Mouse (Mus musculus) cerebellum, adult 2 months (tissue): ENCODE data around the gene Cab39l. TPM values are rescaled to one million over a fixed set of nuclear protein-coding genes. Genes with fewer than 3 reads are reported as not detected.
A peak's percentile ranks its signal among the peaks of the same experiment; 100 is the strongest.

ENCODE experiments used
- DNase-seq, 2 experiments: peaks; one replicate each; pipeline ENCODE4 v3.0.0; 2021
- H3K27ac ChIP-seq: fragments of 200-500 bp; 2 replicates; pipeline ENCODE4 v1.5.1; 2012; ENCODE audit warnings: low read length, control low read depth, inconsistent platforms; ENCODE audit not compliant: insufficient read depth
- H3K27me3 ChIP-seq: fragments of 200-500 bp; 2 replicates; pipeline ENCODE4 v1.6.1; 2012; ENCODE audit warnings: inconsistent platforms, mild to moderate bottlenecking, low read length, moderate library complexity; ENCODE audit not compliant: control insufficient read depth, insufficient read depth
- H3K4me1 ChIP-seq: fragments of 200-500 bp; 2 replicates; pipeline ENCODE4 v1.6.1; 2011; ENCODE audit warnings: low read length; ENCODE audit not compliant: control insufficient read depth, insufficient read depth
- H3K4me3 ChIP-seq: fragments of 200-500 bp; replicated peaks from 2 replicates; pipeline ENCODE3; 2011; ENCODE audit warnings: mild to moderate bottlenecking, low read depth, low read length, control low read depth; ENCODE audit not compliant: insufficient read depth
- CTCF ChIP-seq: fragments of 200-500 bp; IDR thresholded peaks from 2 replicates; pipeline ENCODE4 v1.5.1; 2011; ENCODE audit warnings: low read depth, mild to moderate bottlenecking, control low read depth, low read length, moderate library complexity, borderline replicate concordance; ENCODE audit not compliant: insufficient read depth
- POLR2A ChIP-seq: fragments of 200-500 bp; IDR thresholded peaks from 2 replicates; pipeline ENCODE4 v1.6.1; 2011; ENCODE audit warnings: low read length, control low read depth, borderline replicate concordance; ENCODE audit not compliant: insufficient read depth
- WGBS: fragments of 180-500 bp; shearing (Covaris S2); methylation state at CpG from one replicate; pipeline ENCODE4 v1.1.7; 2018; 5-methylcytosine and 5-hydroxymethylcytosine counted together
- polyA plus RNA-seq: library from polyadenylated mRNA; depleted of rRNA; stranded (reverse); fragments of >200 nt; gene quantifications from 2 replicates; pipeline ENCODE4 v1.2.3, GENCODE M21; 2012

The Cab39l gene
- polyA plus RNA-seq, 1 experiment = 24.6 TPM

DNA sequence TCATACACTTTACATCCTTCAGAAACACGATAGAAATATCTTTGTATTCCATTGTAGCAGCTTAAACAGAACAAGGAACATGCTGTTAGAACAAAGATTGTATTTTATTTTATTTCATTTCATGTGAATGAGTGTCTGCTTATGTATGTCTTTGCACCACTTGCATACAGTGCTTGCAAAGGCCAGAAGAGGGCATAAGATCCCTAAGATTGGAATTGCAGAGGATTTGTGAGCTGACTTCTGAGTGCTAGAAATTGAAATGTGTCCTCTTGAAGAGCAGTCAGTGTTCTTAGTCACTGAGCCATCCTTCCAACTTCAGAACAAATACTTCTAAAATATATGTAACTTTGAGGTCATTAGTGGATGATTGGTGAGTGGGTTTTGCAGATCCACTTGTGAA is 27.0 kb downstream of the Cab39l start:
- H3K4me1 ChIP-seq = no peaks in the 10 kb centered on the region
- H3K4me3 ChIP-seq = no peak overlapping the region
- no peak for DNase-seq
- WGBS = 66% methylated on average over 1 of the region's 1 CpGs
- TF ChIP-seq POLR2A (no peak), CTCF (no peak)
- no peaks in the 10 kb centered on the region for H3K27me3 ChIP-seq
- no peak overlapping the region for H3K27ac ChIP-seq

DNA sequence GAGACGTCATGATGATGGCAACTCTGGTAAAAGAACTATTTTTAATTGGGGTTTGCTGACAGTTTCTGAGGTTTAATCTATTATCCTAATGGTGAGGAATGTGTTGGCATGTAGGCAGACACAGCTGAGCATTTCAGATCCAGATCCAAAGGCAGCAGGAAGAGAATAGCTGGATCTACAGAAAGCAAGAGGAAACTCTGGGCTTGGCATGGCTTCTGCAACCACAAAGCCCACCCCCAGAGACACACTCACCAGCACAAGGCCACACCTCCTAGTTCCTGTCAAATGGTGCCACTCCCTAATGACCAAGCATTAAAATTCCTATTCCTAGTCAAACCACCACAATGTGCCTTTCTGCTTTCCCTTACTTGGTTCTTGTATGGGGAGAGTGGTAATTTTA is 30.0 kb downstream of the Cab39l start:
- H3K27ac ChIP-seq = no peak overlapping the region
- 98% methylated on average over 1 of the region's 1 CpGs for WGBS
- H3K4me3 ChIP-seq = no peak overlapping the region
- TF ChIP-seq POLR2A = no peak
- no peak for TF ChIP-seq CTCF
- no peak for DNase-seq
- H3K27me3 ChIP-seq = no peaks in the 10 kb centered on the region
- H3K4me1 ChIP-seq = no peaks in the 10 kb centered on the region

DNA sequence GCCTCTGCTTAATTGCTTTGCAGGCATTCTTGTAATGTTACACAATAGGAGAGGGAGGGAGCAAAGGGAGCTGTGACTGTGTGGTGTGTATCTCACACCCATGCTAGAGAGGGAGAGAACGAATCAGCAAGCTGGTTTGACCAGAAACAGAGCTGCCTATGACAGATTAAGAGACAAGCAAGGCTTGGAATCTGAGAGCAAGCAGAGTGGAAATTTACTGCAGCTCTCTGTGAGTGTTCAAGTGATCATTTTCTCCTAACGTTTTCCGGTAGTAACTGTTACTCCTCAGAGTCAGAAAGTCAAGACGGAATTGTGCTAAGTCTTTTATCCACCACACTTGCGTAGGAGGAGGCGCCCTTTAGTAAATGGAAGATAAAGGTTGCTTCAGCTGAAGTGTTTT is 37.9 kb downstream of the Cab39l start:
- Histone ChIP-seq H3K4me3 (no peak overlapping the region), H3K27ac (no peak overlapping the region), H3K4me1 (no peaks in the 10 kb centered on the region), H3K27me3 (no peaks in the 10 kb centered on the region)
- 70% methylated on average over 6 of the region's 6 CpGs for WGBS
- peak in 1 of 2 experiments; percentile 32 for DNase-seq
- TF ChIP-seq POLR2A (no peak), CTCF (no peak)

DNA sequence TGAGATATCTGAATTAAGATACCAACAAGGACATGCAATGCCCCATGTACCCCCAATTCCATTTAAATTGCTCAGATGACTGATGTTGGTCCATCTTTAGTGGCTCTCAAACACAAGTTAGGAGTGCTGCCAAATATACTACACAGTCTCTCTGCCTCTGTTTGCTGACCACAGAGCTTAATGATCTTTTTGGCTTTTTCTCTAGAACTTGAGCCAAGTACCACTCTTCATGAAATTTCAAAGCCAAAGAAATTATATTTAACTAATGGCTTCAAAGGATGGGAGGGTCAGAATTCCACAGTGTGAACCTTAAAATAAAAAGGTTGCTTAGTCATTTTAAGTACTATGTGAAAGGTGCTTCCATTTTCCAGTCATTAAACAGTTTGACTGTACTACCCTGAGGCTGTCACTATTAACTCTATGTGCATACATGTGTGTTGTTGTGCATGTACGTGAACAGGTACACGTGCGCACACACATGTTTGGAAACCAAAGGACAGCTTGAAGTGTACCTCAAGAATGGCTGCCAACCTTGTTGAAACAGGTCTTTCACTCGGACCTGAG is 44.6 kb downstream of the Cab39l start:
- Histone ChIP-seq H3K4me1 (no peaks in the 10 kb centered on the region), H3K4me3 (no peak overlapping the region), H3K27ac (no peak overlapping the region), H3K27me3 (no peaks in the 10 kb centered on the region)
- 88% methylated on average over 4 of the region's 4 CpGs for WGBS
- no peak for TF ChIP-seq CTCF
- no peak for TF ChIP-seq POLR2A
- DNase-seq = no peak

DNA sequence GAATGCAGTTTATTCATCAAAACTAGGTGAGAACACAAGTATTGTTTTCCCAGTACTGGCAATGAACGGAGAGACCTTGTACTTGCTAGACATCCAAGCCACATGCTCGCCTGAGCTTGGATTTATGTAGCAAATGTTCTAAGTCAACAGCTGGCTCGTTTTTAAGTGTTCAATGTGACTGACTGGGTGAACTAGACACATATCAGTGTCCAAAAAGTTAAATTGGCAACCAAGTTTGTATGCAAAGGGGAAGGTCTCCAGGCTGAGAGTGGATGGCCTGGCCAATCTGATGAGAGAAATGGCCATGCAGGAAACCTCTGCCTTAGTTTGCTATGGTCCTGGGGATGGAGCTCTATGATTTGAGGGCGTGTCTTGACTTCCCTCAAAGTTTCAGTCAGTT is 51.6 kb downstream of the Cab39l start:
- WGBS = 82% methylated on average over 4 of the region's 4 CpGs

DNA sequence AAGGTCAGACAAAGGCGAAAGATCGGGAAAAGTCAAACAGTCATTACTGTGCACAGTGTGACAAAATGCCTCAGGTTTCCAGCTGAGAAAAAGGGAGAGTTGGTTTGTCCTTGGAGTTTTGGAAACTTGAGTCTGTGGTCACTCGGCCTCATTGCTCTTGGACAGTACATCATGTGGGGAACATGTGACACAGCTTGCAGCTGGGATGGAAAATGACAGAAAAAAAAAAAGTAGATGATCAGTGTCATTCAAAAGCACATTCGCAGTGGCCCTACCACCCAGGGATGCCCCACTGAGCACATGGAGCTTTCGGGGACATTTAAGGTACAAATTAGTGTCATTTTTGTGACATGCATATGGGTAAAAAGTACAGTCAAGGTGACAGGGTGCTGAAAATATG is 57.2 kb downstream of the Cab39l start:
- no peak for DNase-seq
- TF ChIP-seq POLR2A = no peak
- TF ChIP-seq CTCF = no peak

More for the DNA sequence above, 51.6 kb downstream of the Cab39l start:
- no peak overlapping the region for H3K27ac ChIP-seq
- H3K4me3 ChIP-seq = no peak overlapping the region
- H3K27me3 ChIP-seq = no peaks in the 10 kb centered on the region
- no peaks in the 10 kb centered on the region for H3K4me1 ChIP-seq
- DNase-seq = no peak
- TF ChIP-seq CTCF = no peak
- no peak for TF ChIP-seq POLR2A

DNA sequence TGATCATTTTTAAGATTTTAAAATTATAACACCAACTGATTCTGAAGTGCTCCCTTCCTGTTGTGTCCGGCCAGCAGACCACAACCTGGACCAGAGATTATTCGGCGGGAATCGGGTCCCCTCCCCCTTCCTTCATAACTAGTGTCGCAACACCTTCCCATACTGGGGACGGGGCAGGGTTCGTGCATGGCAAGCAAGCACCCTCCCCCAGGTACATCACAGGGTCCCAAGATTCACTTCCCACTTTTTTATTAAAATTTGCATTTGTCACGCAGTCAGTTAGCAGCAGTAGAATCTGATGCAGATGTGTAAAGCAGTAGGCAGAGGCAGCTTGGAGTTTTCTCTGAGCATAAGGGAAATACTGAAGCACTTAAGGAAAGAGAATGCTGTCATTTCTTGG is 64.1 kb downstream of the Cab39l start:
- Histone ChIP-seq H3K4me3 (no peak overlapping the region), H3K27ac (no peak overlapping the region), H3K4me1 (no peaks in the 10 kb centered on the region), H3K27me3 (no peaks in the 10 kb centered on the region)
- WGBS = 97% methylated on average over 8 of the region's 8 CpGs
- no peak for DNase-seq
- TF ChIP-seq CTCF (no peak), POLR2A (no peak)

More for the DNA sequence above, 57.2 kb downstream of the Cab39l start:
- WGBS = 92% methylated on average over 5 of the region's 5 CpGs
- Histone ChIP-seq H3K4me1 (no peaks in the 10 kb centered on the region), H3K27ac (no peak overlapping the region), H3K27me3 (no peaks in the 10 kb centered on the region), H3K4me3 (no peak overlapping the region)

DNA sequence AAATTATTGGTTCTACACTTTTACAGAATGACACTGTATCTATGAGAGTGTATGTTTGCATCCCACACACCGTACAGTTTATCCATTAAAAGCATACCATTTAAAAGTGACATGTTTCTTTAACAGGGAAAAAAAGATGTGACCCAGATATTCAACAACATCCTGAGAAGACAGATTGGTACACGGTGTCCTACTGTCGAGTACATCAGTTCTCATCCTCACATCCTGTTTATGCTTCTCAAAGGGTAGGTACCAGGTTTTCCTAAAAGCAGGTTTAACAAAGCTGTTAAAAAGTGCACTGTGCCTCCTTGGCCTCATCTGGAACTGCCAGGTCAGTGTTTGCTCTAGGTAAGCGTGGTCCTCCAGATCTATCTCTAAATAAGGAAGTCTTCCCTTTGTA is 65.4 kb downstream of the Cab39l start:
- Histone ChIP-seq H3K4me3 (no peak overlapping the region), H3K27ac (no peak overlapping the region), H3K27me3 (no peaks in the 10 kb centered on the region), H3K4me1 (no peaks in the 10 kb centered on the region)
- TF ChIP-seq POLR2A = no peak
- no peak for TF ChIP-seq CTCF
- DNase-seq = no peak
- 56% methylated on average over 4 of the region's 4 CpGs for WGBS
